Mouse (Mus musculus) lung, postnatal 10 days (tissue): ENCODE results near the gene Them7.

ENCODE experiments used
- DNase-seq: peaks from one replicate; pipeline ENCODE4 v3.0.0; 2021

Gene Them7

DNA sequence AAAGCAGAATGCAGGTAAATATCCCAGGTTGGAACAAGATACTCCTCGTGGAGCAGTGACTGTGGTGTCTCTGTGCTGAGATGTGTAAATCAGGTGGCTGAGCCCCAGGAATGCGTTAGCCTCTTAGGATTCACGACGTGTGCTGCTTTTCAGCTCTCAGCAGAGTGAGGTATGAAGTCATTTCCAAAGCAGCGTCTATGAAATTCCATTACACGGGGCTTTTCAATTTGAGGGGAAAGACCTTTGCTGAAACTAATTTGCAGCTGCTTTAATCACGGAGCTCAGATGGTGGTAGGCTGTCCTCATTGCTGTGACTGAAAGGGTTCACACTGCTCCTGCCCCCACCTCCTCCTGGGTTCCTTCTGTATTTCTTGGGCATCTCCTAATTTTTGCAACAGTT, 87.9 kb downstream of the Them7 start:
- DNase-seq, result no peak

GRCm38 (mm10) chr2:105313077-105313476, 89.0 kb downstream of the Them7 start:
- DNase-seq, result no peak

GRCm38 (mm10) chr2:105317556-105318184, 93.5 kb downstream of the Them7 start:
- no peak for DNase-seq

GRCm38 (mm10) chr2:105326067-105326466, 101.9 kb downstream of the Them7 start:
- DNase-seq, result no peak

GRCm38 (mm10) chr2:105330024-105330423, 105.9 kb downstream of the Them7 start:
- DNase-seq, result no peak

- DNase-seq, result peak; percentile 33
Observed at GRCm38 (mm10) chr2:105333107-105333506, 109.0 kb downstream of the Them7 start.

DNA sequence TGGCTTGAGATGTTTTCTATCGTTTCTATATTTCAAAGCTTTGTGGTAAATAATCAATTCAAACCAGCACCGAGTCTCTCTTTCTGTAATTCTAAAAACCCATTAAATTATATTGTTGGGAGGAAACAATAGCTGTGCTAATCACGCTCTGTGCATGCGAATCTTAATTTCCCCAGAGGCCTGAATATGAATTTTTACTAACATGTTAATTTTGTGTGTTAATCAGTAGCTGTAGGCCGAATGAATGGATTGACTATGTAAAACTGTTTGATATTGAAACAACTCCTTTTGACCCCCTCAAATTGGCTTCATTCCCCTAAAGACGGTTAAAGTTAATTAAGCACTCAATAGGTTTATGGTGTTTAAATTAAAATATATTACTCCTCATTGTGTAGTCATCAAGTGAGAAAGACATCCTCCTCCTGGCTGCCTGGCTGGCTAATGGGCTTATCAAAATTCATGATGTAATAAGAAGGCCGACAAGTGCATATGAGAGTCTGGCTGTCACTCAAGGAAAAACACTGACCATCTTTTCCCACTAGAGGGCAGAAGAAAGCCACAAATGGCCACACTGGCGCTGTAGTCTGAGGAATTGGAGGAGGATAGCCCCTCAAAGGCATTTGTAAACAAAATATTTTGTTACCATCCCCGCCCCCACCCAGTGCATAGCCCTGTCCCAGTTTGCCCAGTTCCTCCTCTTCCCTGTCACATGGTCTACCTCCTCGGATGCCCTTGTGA, 110.0 kb downstream of the Them7 start:
- peak; percentile 74 for DNase-seq

DNA sequence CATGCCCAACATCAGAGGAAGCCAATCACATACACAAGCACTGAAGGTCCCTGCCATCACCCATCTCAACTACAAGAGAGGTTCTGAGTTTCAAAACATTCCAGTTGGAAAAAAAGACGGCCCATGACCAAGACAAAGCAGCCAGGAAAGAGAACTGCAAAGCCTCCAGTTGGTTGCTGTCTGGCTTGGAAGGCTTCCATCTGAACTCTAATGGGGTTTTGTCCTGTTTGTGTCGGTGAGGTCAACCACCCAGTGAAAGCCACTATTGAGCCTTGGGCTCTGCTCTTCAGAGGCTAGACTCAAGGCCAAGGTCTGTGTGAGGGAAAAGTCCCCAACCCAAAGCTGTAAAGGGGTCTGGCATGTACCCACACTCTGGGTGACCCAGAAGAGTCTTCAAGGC, 111.5 kb downstream of the Them7 start:
- no peak for DNase-seq

DNA sequence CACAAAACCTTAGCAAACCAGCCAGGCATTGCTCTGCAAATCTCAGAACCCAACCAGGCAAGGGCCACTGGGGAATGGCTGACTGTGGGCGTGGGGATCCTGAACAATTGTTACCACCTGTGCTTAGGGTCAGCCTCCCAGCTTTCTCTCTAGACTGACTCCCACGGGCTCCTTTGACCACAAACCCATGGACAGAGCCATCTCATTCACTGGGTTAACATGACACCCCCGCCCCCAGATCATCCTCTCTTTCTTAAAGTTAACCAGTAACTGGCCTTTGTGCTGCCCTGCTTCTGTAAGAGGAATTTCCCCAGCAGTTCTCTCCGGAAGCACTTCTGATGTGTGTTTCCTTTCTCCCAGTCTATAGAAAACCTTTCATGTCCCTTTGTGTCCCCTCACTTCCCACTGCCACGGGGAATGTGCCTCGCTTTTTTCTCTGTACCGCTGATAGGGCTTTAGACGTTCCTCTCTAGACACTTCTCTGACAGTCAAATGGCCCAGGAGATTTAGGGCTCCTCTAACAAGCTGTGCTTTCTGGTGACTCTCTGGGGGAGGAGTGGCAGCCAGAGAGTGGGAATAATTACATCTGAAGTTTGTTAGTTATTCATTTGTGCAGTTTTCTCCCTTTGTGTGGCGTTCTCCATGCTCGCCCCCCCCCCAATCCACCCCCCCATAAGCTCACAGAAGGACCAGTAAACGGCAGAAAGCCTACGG, 112.4 kb downstream of the Them7 start:
- no peak for DNase-seq

- DNase-seq, result no peak
Observed at GRCm38 (mm10) chr2:105337171-105337875, 113.2 kb downstream of the Them7 start.

- no peak for DNase-seq
Observed at GRCm38 (mm10) chr2:105339993-105340392, 115.9 kb downstream of the Them7 start.

DNA sequence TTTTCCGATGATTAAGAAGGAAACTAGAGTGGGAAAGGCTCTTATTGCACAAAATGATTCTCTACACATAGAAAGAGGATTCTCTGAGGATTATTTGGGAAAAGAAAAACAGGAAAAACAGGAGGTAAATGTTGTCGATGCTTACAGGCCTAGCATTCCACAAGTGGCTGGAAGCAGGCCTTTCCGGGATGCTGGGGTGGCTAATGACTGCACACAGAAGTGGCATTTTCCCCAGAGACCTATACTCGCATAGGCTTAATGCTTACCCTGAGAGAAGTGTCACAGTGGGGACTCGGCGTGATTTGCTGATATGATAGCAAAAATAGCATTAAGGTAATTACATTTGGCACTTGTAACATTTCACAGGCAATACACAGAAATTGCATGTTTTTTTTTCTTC, 124.8 kb downstream of the Them7 start:
- DNase-seq, result no peak

DNA sequence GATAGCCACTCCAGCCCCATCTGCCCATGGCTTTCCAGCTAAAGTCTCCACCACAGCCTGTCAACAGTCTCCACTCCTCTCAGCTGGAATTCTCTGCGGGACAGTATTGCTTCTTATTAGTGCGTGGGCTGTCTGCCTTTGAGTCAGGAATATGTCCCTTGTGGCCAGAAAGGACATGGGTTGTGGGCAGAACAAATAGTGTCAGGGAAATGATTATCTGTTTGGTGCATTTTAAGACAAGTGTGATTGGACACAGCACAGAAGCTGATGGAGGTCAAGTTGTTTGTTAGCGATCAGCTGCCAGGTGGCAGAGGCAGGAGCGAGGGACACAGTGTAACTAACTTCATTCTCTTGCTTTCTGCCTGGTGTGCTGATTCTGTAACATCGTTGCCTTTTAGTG, 132.7 kb downstream of the Them7 start:
- peak; percentile 48 for DNase-seq

- DNase-seq, result no peak
Observed at GRCm38 (mm10) chr2:105358040-105358439, 133.9 kb downstream of the Them7 start.

GRCm38 (mm10) chr2:105367623-105368022, 143.5 kb downstream of the Them7 start:
- DNase-seq, result no peak

DNA sequence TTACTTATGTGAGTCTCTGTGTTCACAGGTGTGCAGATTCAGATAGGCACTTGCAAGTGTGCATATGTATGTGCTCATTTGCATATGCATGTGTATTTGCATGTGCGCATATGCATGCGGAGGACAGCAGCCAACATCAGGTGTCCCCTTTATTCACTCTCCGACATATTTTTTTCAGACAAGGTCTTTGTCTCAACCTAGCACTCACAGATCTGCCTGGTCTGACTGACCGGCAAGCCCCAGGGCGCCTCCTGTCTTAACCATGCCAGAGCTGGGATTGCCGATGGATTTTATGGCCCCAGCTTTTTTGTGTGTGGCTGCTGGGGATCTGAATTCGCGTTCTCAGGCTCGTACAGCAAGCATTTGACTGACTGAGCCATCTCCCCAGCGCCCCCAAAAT, 146.1 kb downstream of the Them7 start:
- no peak for DNase-seq

GRCm38 (mm10) chr2:105370698-105371097, 146.6 kb downstream of the Them7 start:
- no peak for DNase-seq

DNA sequence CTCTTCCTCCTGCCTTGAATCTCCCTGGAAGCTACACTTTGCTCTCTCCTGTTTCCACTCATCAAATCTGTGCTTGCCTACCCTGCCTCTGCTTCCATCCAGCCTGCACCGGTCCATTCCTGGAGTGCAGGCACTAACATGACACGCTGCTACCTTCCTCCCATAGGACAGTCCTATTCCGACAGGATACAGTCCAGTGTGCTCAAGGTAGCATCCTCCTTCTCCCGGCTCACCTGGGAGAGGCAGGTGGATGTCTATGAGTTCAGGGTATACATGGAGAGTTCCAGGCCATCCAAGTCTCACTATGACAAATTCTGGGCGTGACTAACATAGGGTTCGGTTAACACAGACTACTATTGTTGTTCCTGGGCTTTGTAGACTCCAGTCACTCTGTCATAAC, 148.0 kb downstream of the Them7 start:
- DNase-seq, result no peak

GRCm38 (mm10) chr2:105372727-105373126, 148.6 kb downstream of the Them7 start:
- DNase-seq, result no peak

- no peak for DNase-seq
Observed at GRCm38 (mm10) chr2:105373658-105374057, 149.5 kb downstream of the Them7 start.

DNA sequence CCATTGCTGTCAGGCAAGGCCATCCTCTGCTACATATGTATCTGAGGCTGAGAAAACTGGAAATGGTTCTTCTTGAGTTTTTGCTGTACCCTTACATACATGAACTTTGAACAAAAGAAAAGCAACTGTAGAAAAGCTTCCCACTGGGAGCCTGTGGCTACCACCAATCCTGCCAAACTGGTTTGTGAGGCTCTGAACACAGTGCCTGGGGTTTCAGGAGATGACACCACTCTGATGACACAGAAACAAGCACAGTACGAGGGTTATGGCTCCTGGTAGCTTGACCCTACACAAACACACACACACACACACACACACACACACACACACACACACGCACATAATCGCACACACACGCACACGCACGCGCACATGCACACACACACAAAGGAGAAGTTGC, 151.1 kb downstream of the Them7 start:
- no peak for DNase-seq

GRCm38 (mm10) chr2:105375705-105376104, 151.6 kb downstream of the Them7 start:
- peak; percentile 28 for DNase-seq

DNA sequence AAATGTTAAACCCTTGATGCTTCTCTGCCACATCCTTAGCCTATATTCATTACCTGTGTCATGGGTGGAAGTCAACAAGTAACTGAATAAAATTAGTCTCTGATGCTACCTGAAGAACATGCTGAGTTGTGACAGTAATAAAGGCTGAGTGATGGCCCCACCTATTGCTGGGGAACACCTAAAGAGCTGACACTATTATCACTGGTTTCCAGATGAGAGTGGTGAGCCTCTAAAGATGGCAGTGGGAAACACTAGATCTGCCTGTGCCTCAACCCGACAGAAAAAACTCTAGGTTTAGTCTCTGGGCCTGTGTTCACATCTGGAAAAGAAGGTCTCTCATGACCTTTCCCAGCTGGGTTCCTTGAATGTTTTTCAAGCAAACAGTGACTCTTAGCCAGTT, 155.6 kb downstream of the Them7 start:
- DNase-seq, result no peak
